Mouse (Mus musculus) midbrain, postnatal 0 days (tissue): ENCODE data around the gene Ino80b. TPM values are rescaled to one million over a fixed set of nuclear protein-coding genes. Genes with fewer than 3 reads are reported as not detected.

Source experiments
- ATAC-seq: fragments of 200-750 bp; cut with Nextera tagmentation; 2 replicates; pipeline ENCODE4 v1.8.0; 2017; ENCODE audit warnings: moderate number of reproducible peaks, mild to moderate bottlenecking, moderate TSS enrichment, moderate library complexity; ENCODE audit not compliant: low FRiP score
- DNase-seq: peaks from one replicate; pipeline ENCODE4 v3.0.0-alpha.2; 2015; ENCODE audit warnings: low spot score
- H3K27ac ChIP-seq: fragments of 300-500 bp; sonication (generic); 2 replicates; pipeline ENCODE4 v1.5.1; 2014; ENCODE audit warnings: low read depth, mild to moderate bottlenecking, low read length, mixed read lengths
- H3K27me3 ChIP-seq: fragments of 300-500 bp; sonication (generic); 2 replicates; pipeline ENCODE4 v1.6.1; 2014; ENCODE audit warnings: low read length, control low read depth, mixed read lengths; ENCODE audit not compliant: insufficient read depth
- H3K36me3 ChIP-seq: fragments of 300-500 bp; sonication (generic); 2 replicates; pipeline ENCODE4 v1.6.1; 2014; ENCODE audit warnings: low read length, control low read depth, mixed read lengths; ENCODE audit not compliant: insufficient read depth
- H3K4me1 ChIP-seq: fragments of 300-500 bp; sonication (generic); 2 replicates; pipeline ENCODE4 v1.6.1; 2014; ENCODE audit warnings: mild to moderate bottlenecking, control low read depth, antibody characterized with exemption, low read length, mixed read lengths; ENCODE audit not compliant: insufficient read depth
- H3K4me2 ChIP-seq: fragments of 300-500 bp; sonication (generic); 2 replicates; pipeline ENCODE4 v1.6.1; 2014; ENCODE audit warnings: low read depth, mild to moderate bottlenecking, low read length, mixed read lengths; ENCODE audit not compliant: poor library complexity, severe bottlenecking
- H3K4me3 ChIP-seq: fragments of 300-500 bp; sonication (generic); 2 replicates; pipeline ENCODE4 v1.5.1; 2014; ENCODE audit warnings: low read depth, mild to moderate bottlenecking, low read length, moderate library complexity
- H3K9ac ChIP-seq: fragments of 300-500 bp; sonication (generic); replicated peaks from 2 replicates; pipeline ENCODE4 v1.6.1; 2014; ENCODE audit warnings: mild to moderate bottlenecking, low read length, moderate library complexity, mixed read lengths; ENCODE audit not compliant: poor library complexity, severe bottlenecking
- H3K9me3 ChIP-seq: fragments of 300-500 bp; sonication (generic); 2 replicates; pipeline ENCODE4 v1.6.1; 2016; ENCODE audit warnings: low read length, control low read depth
- CTCF ChIP-seq: IDR thresholded peaks from 2 replicates; pipeline ENCODE4 v1.5.1; 2016; ENCODE audit warnings: antibody characterized with exemption, mild to moderate bottlenecking
- WGBS: fragments of 180-500 bp; shearing (Covaris S2); extraction: QIAGEN DNeasy Blood & Tissue Kit; methylation state at CpG from one replicate; pipeline ENCODE4 v1.1.7; 2014; 5-methylcytosine and 5-hydroxymethylcytosine counted together
- polyA plus RNA-seq: library from polyadenylated mRNA; unstranded; fragments of >200 nt; fragmentation: Nextera tagmentation; extraction: Ambion mirVana; gene quantifications from 2 replicates; pipeline ENCODE4 v1.2.1, GENCODE M21; 2015
- total RNA-seq: library from RNA; depleted of rRNA; stranded (reverse); fragments of >200 nt; gene quantifications from 2 replicates; pipeline ENCODE4 v1.2.3, GENCODE M21; 2014

The Ino80b gene
- total and polyA plus RNA-seq, 2 experiments from 2014 or later: 14.6 to 40.9 TPM

DNA sequence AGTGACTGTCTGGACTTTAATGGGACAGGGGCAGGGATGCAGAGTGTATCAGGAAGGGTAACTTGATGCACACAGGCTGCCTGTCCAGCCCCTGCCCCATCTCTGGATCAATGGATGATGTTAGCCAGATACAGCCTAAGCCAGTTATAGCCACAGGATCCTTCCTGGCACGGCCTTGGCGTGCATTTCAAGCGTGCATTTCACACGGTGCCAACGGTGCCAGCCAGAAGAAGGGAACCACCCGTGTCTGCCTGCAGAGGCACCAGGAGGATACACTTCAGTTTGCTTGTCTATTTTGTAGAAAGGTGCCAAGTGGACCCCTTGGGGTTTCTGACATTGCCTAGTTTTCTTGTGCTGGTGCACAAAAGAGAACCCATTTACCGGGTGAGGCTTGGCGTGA, 14.8 kb upstream of the Ino80b start:
- Histone ChIP-seq H3K4me3 (no peak overlapping the region), H3K4me2 (no peak overlapping the region), H3K9me3 (no peaks in the 10 kb centered on the region), H3K9ac (no peak overlapping the region), H3K4me1 (peaks cover 4% of the 10 kb centered on the region; the same call in 1 of the 2 replicates), H3K36me3 (no peaks in the 10 kb centered on the region), H3K27me3 (peaks cover 7% of the 10 kb centered on the region), H3K27ac (no peak overlapping the region)
- no peak for DNase-seq
- TF ChIP-seq CTCF: no peak
- ATAC-seq: no peak
- WGBS: 91% methylated on average over 8 of the region's 8 CpGs

- ATAC-seq: peak; percentile 19; the same call in 1 of the 2 replicates
- H3K27me3 ChIP-seq: peaks cover 7% of the 10 kb centered on the region
- peak overlapping the region; percentile 82 for H3K27ac ChIP-seq
- H3K4me1 ChIP-seq: peaks cover 4% of the 10 kb centered on the region; the same call in 1 of the 2 replicates
- peak overlapping the region; percentile 51 for H3K4me2 ChIP-seq
- no peak overlapping the region for H3K4me3 ChIP-seq
- DNase-seq: peak; percentile 40
- peak overlapping the region; percentile 42; the same call in 1 of the 2 replicates for H3K9ac ChIP-seq
- 2% methylated on average over 11 of the region's 11 CpGs for WGBS
- H3K9me3 ChIP-seq: no peaks in the 10 kb centered on the region
- no peaks in the 10 kb centered on the region for H3K36me3 ChIP-seq
- TF ChIP-seq CTCF: peak; percentile 47
These were observed 12.8 kb upstream of the Ino80b start for GRCm38 (mm10) chr6:83138056-83138455.

DNA sequence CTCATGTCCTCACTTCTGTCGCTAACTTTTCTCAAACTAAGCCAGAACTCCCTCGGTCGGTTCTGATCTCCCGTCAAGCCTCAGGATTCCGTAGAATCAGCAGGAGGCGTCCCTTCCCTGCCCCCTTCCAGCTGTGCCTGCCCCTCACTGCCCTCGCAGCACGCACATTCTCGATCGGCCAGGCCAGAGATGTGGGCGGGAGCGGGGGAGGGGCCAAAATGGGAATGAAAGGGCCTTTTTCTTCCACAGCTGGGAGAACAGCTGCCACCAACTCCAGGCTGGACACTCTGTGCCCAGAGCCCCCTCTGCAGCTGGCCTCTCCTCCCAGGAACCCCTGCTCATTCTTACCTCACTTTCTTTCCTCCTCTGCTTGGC, 12.3 kb upstream of the Ino80b start:
- ATAC-seq: peak; percentile 49
- H3K9ac ChIP-seq: peak overlapping the region; percentile 42; the same call in 1 of the 2 replicates
- peak overlapping the region; percentile 51 for H3K4me2 ChIP-seq
- H3K27ac ChIP-seq: peak overlapping the region; percentile 82
- H3K27me3 ChIP-seq: peaks cover 7% of the 10 kb centered on the region
- H3K4me3 ChIP-seq: peak overlapping the region; percentile 30
- peak; percentile 62 for DNase-seq
- 3% methylated on average over 12 of the region's 12 CpGs for WGBS
- no peaks in the 10 kb centered on the region for H3K36me3 ChIP-seq
- H3K9me3 ChIP-seq: no peaks in the 10 kb centered on the region
- H3K4me1 ChIP-seq: peaks cover 4% of the 10 kb centered on the region; the same call in 1 of the 2 replicates
- no peak for TF ChIP-seq CTCF

DNA sequence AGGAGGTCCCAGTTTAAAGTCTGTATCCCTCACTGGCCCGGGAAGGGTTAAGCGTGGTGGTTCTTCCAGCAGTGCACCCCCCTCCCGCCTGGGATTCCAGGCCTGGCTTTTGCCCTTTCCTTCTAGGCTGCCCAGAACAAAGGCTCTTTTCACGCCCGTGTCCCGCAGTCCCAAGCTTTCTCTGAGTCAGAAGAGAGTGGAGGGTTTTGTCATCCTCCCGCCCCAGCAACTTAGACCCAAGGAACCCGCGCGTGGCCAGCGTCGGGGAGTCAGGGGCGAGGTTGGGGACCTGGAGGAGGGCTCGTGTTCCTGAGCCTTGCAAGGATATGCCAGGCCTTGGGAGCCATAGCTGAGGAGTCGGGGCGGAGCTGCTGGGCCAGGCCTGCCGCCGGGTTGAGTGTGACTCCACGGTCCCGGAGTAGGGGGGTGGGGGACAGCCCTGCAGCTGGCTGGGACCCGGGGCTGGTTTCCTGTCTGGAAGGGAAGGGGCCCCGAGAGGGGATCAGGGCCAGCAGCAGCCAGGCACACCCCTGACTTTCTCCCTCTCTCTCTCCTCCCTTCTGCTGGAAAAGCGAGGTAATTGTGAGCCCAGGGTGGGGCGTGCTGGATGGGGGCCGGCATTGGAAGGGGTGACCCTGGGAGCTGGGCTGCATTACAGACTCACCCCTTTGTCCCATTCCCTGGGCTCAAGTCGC, 11.8 kb upstream of the Ino80b start:
- Histone ChIP-seq H3K9me3 (no peaks in the 10 kb centered on the region), H3K9ac (0 out of 2 replicates have a peak overlapping the region, but pooled peaks have one; percentile 19), H3K4me1 (peaks cover 2% of the 10 kb centered on the region; the same call in 1 of the 2 replicates), H3K4me3 (peak overlapping the region; percentile 30), H3K4me2 (peak overlapping the region; percentile 51), H3K36me3 (no peaks in the 10 kb centered on the region), H3K27ac (peak overlapping the region; percentile 82), H3K27me3 (peaks cover 7% of the 10 kb centered on the region)
- WGBS: 3% methylated on average over 25 of the region's 26 CpGs
- peak; percentile 65 for DNase-seq
- no peak for TF ChIP-seq CTCF
- peak; percentile 63 for ATAC-seq

DNA sequence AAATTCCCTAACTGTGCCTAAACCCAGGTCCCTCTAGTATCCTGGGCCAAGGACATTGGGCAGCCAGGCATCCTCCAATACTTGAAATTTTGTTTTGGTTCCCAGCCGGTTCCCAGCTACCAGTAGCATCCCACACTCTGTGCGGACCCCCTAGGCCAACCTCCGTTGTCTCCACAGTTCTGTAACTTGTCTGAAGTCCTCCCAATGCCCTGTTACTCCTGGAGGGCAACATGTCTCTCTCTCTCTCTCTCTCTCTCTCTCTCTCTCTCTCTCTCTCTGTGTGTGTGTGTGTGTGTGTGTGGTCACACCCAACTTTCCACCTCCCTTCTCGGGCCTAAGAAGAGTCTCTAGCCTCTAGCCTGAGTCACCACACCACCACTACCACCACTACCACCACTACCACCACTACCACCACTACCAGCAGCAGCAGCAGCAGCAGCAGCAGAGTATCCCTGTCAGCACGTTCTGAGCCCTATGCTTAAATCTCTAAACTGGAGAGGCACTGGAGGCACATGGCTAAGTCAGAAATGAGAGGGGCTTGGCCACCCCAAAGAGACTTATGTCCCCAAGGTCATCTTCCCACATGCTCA, 11.2 kb upstream of the Ino80b start:
- H3K4me2 ChIP-seq: peak overlapping the region; percentile 51
- no peak for TF ChIP-seq CTCF
- H3K9me3 ChIP-seq: no peaks in the 10 kb centered on the region
- DNase-seq: no peak
- 0 out of 2 replicates have a peak overlapping the region, but pooled peaks have one; percentile 82 for H3K27ac ChIP-seq
- no peak overlapping the region for H3K9ac ChIP-seq
- no peaks in the 10 kb centered on the region for H3K36me3 ChIP-seq
- ATAC-seq: no peak
- H3K4me3 ChIP-seq: peak overlapping the region; percentile 30
- 22% methylated on average over 5 of the region's 5 CpGs for WGBS
- H3K27me3 ChIP-seq: peaks cover 7% of the 10 kb centered on the region
- H3K4me1 ChIP-seq: no peaks in the 10 kb centered on the region
